Mouse (Mus musculus): ENCODE measurements around the gene Gpr179.

DNA sequence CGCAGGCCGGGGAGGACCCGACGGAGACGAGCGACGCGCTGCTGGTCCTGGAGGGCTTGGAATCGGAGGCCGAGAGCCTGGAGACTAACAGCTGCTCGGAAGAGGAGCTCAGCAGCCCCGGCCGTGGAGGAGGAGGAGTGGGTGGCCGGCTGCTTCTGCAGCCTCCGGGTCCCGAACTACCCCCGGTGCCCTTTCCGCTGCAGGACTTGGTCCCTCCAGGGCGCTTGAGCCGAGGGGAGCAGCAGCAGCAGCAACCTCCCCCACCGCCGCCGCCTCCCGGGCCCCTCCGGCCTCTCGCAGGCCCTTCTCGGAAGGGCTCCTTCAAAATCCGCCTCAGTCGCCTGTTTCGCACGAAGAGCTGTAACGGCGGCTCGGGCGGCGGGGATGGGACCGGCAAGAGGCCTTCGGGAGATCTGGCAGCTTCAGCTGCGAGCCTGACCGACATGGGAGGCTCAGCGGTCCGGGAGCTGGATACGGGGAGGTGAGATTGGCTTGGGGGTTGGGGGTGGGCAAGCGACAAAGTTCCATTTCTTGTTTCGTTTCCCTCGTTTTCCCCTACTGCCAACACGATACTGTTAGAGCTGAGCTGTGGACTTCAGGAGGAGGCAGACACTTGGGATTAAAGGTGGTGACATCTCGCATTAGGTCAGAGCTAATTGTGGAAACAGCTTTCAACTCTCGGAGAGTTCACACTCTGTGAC lies 11.2 kb upstream of the Gpr179 start:
- TF ChIP-seq POLR2A (IDR thresholded peaks at IDR 0.05; ENCODE audit: low read depth, low read length) (no peak), CTCF (IDR thresholded peaks at IDR 0.05; ENCODE audit: extremely low read depth, insufficient read length, insufficient replicate concordance, low read depth, low read length) (no peak)

Data from small intestine, adult 2 months (tissue).